Mouse (Mus musculus) adrenal gland, adult 18-20 months (tissue): Measurements from ENCODE around the gene Wipi1. TPM values are rescaled to one million over a fixed set of nuclear protein-coding genes. Genes with fewer than 3 reads are reported as not detected.
"Not testable (repeated sequence)": the region's sequence is repeated elsewhere in the genome, so short reads cannot be mapped to it uniquely, and the experiment has no call there.

Experiments used
- DNase-seq, 2 experiments: peaks; one replicate each; pipeline ENCODE4 v3.0.0; 2021 to 2022; ENCODE audit warnings: low spot score in 2 of 2
- long read RNA-seq, 2 experiments: library from polyadenylated mRNA; stranded (forward); transcript quantifications; one replicate each; pipeline ENCODE4 v2.0.0; 2021
- total RNA-seq, 2 experiments: library from RNA; stranded (reverse); gene quantifications; 1 replicate in 1 of 2; 2 replicates in 1 of 2; pipeline ENCODE4 v1.2.3; 2021

Wipi1 gene
- total RNA-seq = 10 to 100 TPM; 18.1 to 28.9 TPM
- long read RNA-seq, experiment 1, transcript Wipi1-202 (13 exons, 2,050 nt) = major isoform, 12 of 16 reads
- long read RNA-seq, experiment 1, partial matches to known transcripts = 0 of 16 reads
- long read RNA-seq, experiment 1, other reads (novel, unspliced or antisense) = 0 of 16 reads
- long read RNA-seq, experiment 2, transcript Wipi1-201 (12 exons, 3,338 nt) = minor isoform, 34 of 98 reads
- long read RNA-seq, experiment 2, transcript Wipi1-202 (13 exons, 2,050 nt) = major isoform, 50 of 98 reads
- long read RNA-seq, experiment 2, partial matches to known transcripts = 6 of 98 reads
- long read RNA-seq, experiment 2, other reads (novel, unspliced or antisense) = 8 of 98 reads

GRCm38 (mm10) chr11:109611303-109612149 is at the start of gene Wipi1:
Gene Wipi1 (minus strand): TSS chr11:109611967.
- peak; percentile 99 for DNase-seq

GRCm38 (mm10) chr11:109660526-109660925 is 48.8 kb upstream of the Wipi1 start:
- not testable (repeated sequence) for DNase-seq

GRCm38 (mm10) chr11:109656232-109656631 is 44.5 kb upstream of the Wipi1 start:
- no peak for DNase-seq

GRCm38 (mm10) chr11:109654581-109654980 is 42.8 kb upstream of the Wipi1 start:
- no peak for DNase-seq

- no peak for DNase-seq
These were observed 41.4 kb upstream of the Wipi1 start for GRCm38 (mm10) chr11:109653201-109653600.

- DNase-seq = no peak
These were observed 40.7 kb upstream of the Wipi1 start for GRCm38 (mm10) chr11:109652505-109652904.

- peak in 1 of 2 experiments; percentile 35 for DNase-seq
These were observed 39.8 kb upstream of the Wipi1 start for GRCm38 (mm10) chr11:109651566-109652024.

GRCm38 (mm10) chr11:109650788-109651565 is 39.2 kb upstream of the Wipi1 start:
- DNase-seq = peak; percentile 89 to 92

GRCm38 (mm10) chr11:109649975-109650701 is 38.4 kb upstream of the Wipi1 start:
- peak; percentile 65 to 71 for DNase-seq

- no peak for DNase-seq
These were observed 37.4 kb upstream of the Wipi1 start, which contains the start of gene Prkar1a for GRCm38 (mm10) chr11:109649206-109649605. Gene Prkar1a (plus strand): TSS chr11:109649405.

GRCm38 (mm10) chr11:109648510-109648909 is 36.7 kb upstream of the Wipi1 start:
- DNase-seq = no peak

- peak in 1 of 2 experiments; percentile 56 for DNase-seq
These were observed 29.9 kb upstream of the Wipi1 start for GRCm38 (mm10) chr11:109641498-109642222.

GRCm38 (mm10) chr11:109635871-109636395 is 24.2 kb upstream of the Wipi1 start:
- no peak for DNase-seq

- DNase-seq = no peak
These were observed 23.2 kb upstream of the Wipi1 start for GRCm38 (mm10) chr11:109634928-109635327.

GRCm38 (mm10) chr11:109629021-109629521 is 17.3 kb upstream of the Wipi1 start:
- DNase-seq = no peak

- DNase-seq = no peak
These were observed 16.3 kb upstream of the Wipi1 start for GRCm38 (mm10) chr11:109628099-109628498.

GRCm38 (mm10) chr11:109627648-109628047 is 15.9 kb upstream of the Wipi1 start:
- no peak for DNase-seq

GRCm38 (mm10) chr11:109623238-109623637 is 11.5 kb upstream of the Wipi1 start:
- no peak for DNase-seq

GRCm38 (mm10) chr11:109622518-109623037 is 10.8 kb upstream of the Wipi1 start:
- no peak for DNase-seq
